Mouse (Mus musculus) megakaryocyte progenitor cell, adult 5-6 weeks (primary cell): ENCODE results near the gene Gm4744. TPM values are rescaled to one million over a fixed set of nuclear protein-coding genes. Genes with fewer than 3 reads are reported as not detected.
"Not testable (repeated sequence)": the region's sequence is repeated elsewhere in the genome, so short reads cannot be mapped to it uniquely, and the experiment has no call there.

Experiments used
- ATAC-seq: replicated peaks from 2 replicates; pipeline ENCODE4 v1.8.0; 2016; ENCODE audit warnings: mild to moderate bottlenecking, moderate TSS enrichment, inconsistent platforms; ENCODE audit not compliant: poor library complexity
- total RNA-seq, 2 experiments: library from RNA; stranded (forward) in 1 of 2; stranded (reverse) in 1 of 2; fragments of 157-497, 149-512 nt in 1 of 2; fragments of 200-1000 nt in 1 of 2; gene quantifications; 2 replicates each; pipeline versions ENCODE4 v1.2.3 to v1.2.4; 2015 to 2017

The Gm4744 gene
- total RNA-seq (2015) (not detected in 2 replicates), total RNA-seq (2017) (not detected in 2 replicates)

DNA sequence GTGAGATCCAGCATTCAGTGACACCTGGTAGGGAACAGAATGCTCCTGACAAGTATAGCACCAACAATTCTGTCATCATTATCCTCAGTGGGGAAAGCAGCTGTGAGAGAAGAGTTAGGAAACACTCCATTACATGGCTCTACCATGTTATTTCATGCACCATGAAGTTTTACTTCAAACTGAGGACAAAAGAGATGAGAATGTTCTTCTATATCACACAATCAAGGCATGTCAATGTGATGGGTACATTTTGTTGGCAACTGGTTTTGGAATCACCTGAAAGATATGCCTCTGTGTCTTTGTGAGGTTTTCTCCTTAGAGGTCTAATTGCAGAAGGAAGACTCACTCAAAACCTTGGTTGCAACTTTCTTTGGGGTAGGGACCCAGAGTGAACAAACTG, at the start of gene Gm4744:
TSS of gene Gm4744 (minus strand) at position 101 of the 400 bp plus-strand sequence.
- ATAC-seq = no peak

DNA sequence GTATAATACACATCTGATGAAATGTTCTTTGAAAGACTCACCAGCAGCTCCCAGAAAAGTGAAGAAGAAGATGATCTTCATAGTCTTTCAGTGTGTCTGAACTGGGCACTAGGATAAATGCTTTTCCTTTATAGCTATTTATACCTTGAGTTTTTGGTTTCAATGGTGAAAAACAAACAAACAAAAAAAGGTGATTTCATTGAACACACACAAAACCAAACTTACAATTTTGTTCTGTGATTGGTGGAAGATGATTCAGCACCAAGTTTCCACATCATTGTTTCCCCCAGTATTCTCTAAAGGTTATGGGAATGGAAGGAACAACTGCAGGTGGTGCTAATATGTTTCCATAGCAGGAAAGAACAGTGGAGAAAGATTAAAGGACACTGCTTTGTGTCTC, 47.7 kb upstream of the Gm4744 start, which contains the start of gene Gm2663:
TSS of gene Gm2663 (minus strand) at position 101 of the 400 bp plus-strand sequence.
- ATAC-seq = not testable (repeated sequence)

DNA sequence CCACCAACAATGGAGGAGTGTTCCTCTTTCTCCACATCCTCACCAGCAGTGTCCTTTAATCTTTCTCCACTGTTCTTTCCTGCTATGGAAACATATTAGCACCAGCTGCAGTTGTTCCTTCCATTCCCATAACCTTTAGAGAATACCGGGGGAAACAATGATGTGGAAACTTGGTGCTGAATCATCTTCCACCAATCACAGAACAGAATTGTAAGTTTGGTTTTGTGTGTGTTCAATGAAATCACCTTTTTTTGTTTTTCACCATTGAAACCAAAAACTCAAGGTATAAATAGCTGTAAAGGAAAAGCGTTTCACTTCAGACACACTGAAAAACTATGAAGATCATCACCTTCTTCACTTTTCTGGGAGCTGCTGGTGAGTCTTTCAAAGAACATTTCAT, 12.8 kb upstream of the Gm4744 start, which contains the start of gene 1810009J06Rik:
TSS of gene 1810009J06Rik (plus strand) at position 301 of the 400 bp plus-strand sequence.
- ATAC-seq = not testable (repeated sequence)

DNA sequence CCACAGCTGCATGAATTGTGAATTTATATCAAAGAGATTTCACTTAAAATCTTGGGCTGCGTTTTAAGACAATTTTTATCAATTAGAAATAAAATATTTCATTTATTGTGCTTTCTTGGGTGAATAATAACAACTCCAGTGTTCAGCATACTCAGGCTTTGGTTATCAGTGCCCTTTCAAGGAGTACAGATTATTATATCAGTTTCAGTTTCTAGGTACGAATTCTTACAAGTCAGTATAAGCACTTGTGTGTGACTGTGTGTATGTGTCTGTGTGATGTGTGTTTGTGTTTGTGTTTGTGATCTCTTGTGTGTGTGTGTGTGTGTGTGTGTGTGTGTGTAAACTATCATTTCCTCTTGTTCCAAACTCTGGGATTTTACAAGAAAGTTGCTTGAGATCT, 2.0 kb upstream of the Gm4744 start:
- no peak for ATAC-seq

DNA sequence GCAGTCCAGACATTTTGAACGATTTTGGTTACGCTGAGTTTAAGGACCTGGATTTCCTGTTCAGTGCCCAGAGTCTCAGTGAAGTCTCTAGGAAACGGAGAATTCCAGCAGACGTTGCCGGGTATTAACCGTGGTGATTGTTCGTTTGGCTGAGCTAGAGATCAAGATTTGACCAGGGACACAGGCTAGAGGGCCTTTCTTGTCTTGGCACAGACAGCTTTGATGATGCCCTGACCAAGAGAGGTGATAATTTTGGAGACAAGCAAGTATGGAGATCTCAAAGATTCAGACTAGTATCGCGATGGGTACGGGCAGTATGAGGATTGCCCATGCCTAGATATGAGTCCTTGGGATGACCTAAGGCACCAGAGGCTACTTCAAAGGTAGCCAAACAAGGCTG, 11.2 kb downstream of the Gm4744 start, which contains the start of gene 1700074P13Rik:
TSS of gene 1700074P13Rik (minus strand) at position 101 of the 400 bp plus-strand sequence.
- ATAC-seq = no peak

DNA sequence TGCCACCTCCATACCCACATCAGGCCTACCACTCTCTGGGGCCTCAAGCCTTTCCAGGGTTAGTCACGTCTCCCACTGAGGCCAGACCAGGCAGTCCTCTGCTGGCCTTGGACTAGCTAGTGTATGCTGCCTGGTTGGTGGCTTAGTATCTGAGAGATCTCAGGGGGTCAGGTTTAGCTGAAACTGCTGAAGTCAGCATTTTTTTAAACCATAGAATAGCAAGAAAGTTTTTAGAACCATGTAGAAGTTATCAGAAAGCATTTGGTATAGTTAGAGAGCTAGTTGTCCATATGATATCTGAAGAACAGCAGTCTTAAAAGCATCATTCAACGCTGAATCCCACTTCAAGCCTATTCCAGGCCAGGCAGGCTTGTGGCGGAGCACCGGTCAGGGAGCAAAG, 31.7 kb downstream of the Gm4744 start:
- no peak for ATAC-seq

DNA sequence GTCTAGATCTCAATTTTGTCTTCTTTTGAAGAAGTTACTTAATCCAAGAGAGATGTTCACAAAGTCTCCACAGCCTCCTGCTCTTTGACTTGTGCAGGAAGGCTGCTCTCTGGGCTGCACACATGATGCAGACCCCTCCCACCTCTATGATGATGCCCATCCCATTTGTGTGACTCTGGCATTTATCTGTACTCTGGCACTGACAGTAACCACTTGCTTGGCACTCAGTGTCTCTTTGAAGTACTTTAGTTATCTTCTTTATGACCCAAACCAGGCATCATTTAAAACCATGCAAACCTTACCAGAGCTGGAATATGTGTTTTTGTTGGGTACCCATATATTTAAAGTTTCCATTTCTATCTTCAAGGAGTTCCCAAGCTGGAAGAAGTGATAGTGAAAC, 51.4 kb downstream of the Gm4744 start, which contains the start of gene Prss58:
TSS of gene Prss58 (minus strand) at position 101 of the 400 bp plus-strand sequence.
- ATAC-seq = no peak

Other genes starting within 250 kb of the Gm4744 start
- not detected in 2 replicates for gene Moxd2, start 64.4 kb downstream of the Gm4744 start, total RNA-seq (2015)
- not detected in 2 replicates for gene Moxd2, start 64.4 kb downstream of the Gm4744 start, total RNA-seq (2017)
- gene Prss58, start 51.5 kb downstream of the Gm4744 start, total RNA-seq (2015) = not detected in 2 replicates
- not detected in 2 replicates for gene Prss58, start 51.5 kb downstream of the Gm4744 start, total RNA-seq (2017)
- gene 1700074P13Rik, start 11.3 kb downstream of the Gm4744 start, total RNA-seq (2015) = not detected in 2 replicates
- not detected in 2 replicates for gene 1700074P13Rik, start 11.3 kb downstream of the Gm4744 start, total RNA-seq (2017)
- not detected in 2 replicates for gene 1810009J06Rik, start 12.9 kb upstream of the Gm4744 start, total RNA-seq (2015)
- not detected in 2 replicates for gene 1810009J06Rik, start 12.9 kb upstream of the Gm4744 start, total RNA-seq (2017)
- gene Gm2663, start 47.6 kb upstream of the Gm4744 start, total RNA-seq (2015) = not detected in 2 replicates
- gene Gm2663, start 47.6 kb upstream of the Gm4744 start, total RNA-seq (2017) = not detected in 2 replicates
- gene 2210010C04Rik, start 83.6 kb upstream of the Gm4744 start, total RNA-seq (2015) = not detected in 2 replicates
- not detected in 2 replicates for gene 2210010C04Rik, start 83.6 kb upstream of the Gm4744 start, total RNA-seq (2017)